Mouse (Mus musculus) forebrain, embryonic 10.5 days (tissue): ENCODE measurements around the gene Cep290. TPM values are rescaled to one million over a fixed set of nuclear protein-coding genes. Genes with fewer than 3 reads are reported as not detected.
A peak's percentile ranks its signal among the peaks of the same experiment; 100 is the strongest.

Source experiments
- DNase-seq: peaks from one replicate; pipeline ENCODE4 v3.0.0-alpha.2; 2017; ENCODE audit warnings: low spot score; ENCODE audit errors: extremely low spot score
- H3K27ac ChIP-seq: fragments of 300-500 bp; sonication (generic); 2 replicates; pipeline ENCODE4 v1.5.1; 2016; ENCODE audit warnings: mild to moderate bottlenecking
- H3K27me3 ChIP-seq: fragments of 300-500 bp; sonication (generic); 2 replicates; pipeline ENCODE4 v1.6.1; 2016; ENCODE audit warnings: mild to moderate bottlenecking; ENCODE audit not compliant: poor library complexity, severe bottlenecking
- H3K36me3 ChIP-seq: fragments of 300-500 bp; sonication (generic); replicated peaks from 2 replicates; pipeline ENCODE4 v1.6.1; 2016; ENCODE audit warnings: mild to moderate bottlenecking, moderate library complexity
- H3K4me1 ChIP-seq: fragments of 300-500 bp; sonication (generic); 2 replicates; pipeline ENCODE4 v1.6.1; 2016
- H3K4me3 ChIP-seq: fragments of 300-500 bp; sonication (generic); 2 replicates; pipeline ENCODE4 v1.5.1; 2016; ENCODE audit warnings: mild to moderate bottlenecking, moderate library complexity
- H3K9me3 ChIP-seq: fragments of 300-500 bp; sonication (generic); 2 replicates; pipeline ENCODE4 v1.6.1; 2016; ENCODE audit warnings: mild to moderate bottlenecking, moderate library complexity
- WGBS: fragments of 180-500 bp; shearing (Covaris S2); methylation state at CpG from one replicate; pipeline ENCODE4 v1.1.7; 2016; 5-methylcytosine and 5-hydroxymethylcytosine counted together
- polyA plus RNA-seq: library from polyadenylated mRNA; unstranded; fragments of >200 nt; fragmentation: Nextera tagmentation; extraction: Ambion mirVana; gene quantifications from 2 replicates; pipeline ENCODE4 v1.2.1, GENCODE M21; 2016

Cep290 gene
- polyA plus RNA-seq = 5.8 and 7.1 TPM in 2 replicates

- no peaks in the 10 kb centered on the region for H3K27me3 ChIP-seq
- no peaks in the 10 kb centered on the region for H3K9me3 ChIP-seq
- H3K27ac ChIP-seq = peak within 1 kb of the TSS; percentile 90
- WGBS = under 1% methylated on average over 63 of the region's 63 CpGs
- peaks cover 20% of the 10 kb centered on the region for H3K4me1 ChIP-seq
- peak within 1 kb of the TSS; percentile 78 for H3K4me3 ChIP-seq
- H3K36me3 ChIP-seq = peaks cover 7% of the 10 kb centered on the region; the same call in 1 of the 2 replicates
- peak; percentile 93 for DNase-seq
These were observed at the start of gene Cep290, which contains the start of gene Tmtc3 for GRCm38 (mm10) chr10:100487097-100487978. TSS of gene Cep290 (plus strand) at chr10:100487558. TSS of gene Tmtc3 (minus strand) at chr10:100487350.

- Histone ChIP-seq H3K27ac (no peak overlapping the region), H3K4me3 (no peak overlapping the region), H3K27me3 (no peaks in the 10 kb centered on the region), H3K36me3 (peaks cover 48% of the 10 kb centered on the region), H3K4me1 (no peaks in the 10 kb centered on the region), H3K9me3 (no peaks in the 10 kb centered on the region)
- DNase-seq = no peak
These were observed 38.0 kb upstream of the Cep290 start for GRCm38 (mm10) chr10:100449394-100449793.

DNA sequence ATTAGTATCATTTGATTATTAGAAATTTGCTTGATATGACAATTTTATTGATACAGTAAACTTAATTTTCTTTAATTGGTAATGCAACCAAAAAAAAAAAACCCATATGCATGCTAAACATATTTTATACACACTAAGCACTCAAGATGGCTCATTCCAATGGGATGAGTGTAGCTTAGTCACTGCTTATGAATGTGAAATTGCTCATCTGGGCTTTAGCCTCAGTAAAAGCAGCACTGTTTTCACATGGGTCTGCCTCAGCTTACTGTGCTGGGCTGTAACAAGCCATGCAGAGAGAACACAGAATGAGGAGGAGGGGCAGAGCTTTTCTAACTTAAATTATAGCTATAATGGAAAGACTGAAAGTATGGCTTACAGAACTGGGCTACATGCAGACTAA lies 26.8 kb upstream of the Cep290 start:
- H3K4me1 ChIP-seq = no peaks in the 10 kb centered on the region
- H3K36me3 ChIP-seq = peaks cover 58% of the 10 kb centered on the region

GRCm38 (mm10) chr10:100475040-100475439 lies 12.3 kb upstream of the Cep290 start:
- H3K27me3 ChIP-seq = no peaks in the 10 kb centered on the region
- no peaks in the 10 kb centered on the region for H3K4me1 ChIP-seq
- peaks cover 47% of the 10 kb centered on the region for H3K36me3 ChIP-seq
- no peaks in the 10 kb centered on the region for H3K9me3 ChIP-seq
- 57% methylated on average over 3 of the region's 3 CpGs for WGBS
- no peak overlapping the region for H3K4me3 ChIP-seq
- DNase-seq = no peak
- no peak overlapping the region for H3K27ac ChIP-seq

More for the DNA sequence above, 26.8 kb upstream of the Cep290 start:
- no peak overlapping the region for H3K27ac ChIP-seq
- DNase-seq = no peak
- H3K4me3 ChIP-seq = no peak overlapping the region
- H3K9me3 ChIP-seq = no peaks in the 10 kb centered on the region
- H3K27me3 ChIP-seq = no peaks in the 10 kb centered on the region

DNA sequence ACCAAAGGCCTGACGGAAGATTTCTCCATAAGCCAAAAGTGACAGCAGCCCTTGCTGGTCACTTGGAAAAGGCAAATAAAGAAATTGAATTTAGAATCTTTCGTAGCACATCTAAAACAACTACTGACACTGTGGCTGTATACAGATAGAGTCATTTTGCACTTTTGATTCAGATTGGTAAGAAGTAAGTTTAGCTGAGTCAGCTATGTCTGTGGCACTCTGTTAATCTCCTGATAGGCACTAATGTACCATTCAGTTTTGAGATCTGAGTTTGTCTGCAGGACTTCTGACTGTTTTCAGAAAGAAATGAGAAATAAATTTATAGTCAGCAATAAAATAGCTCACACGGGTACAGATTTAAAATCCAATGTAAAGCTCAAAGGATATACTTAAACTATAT lies 7.8 kb upstream of the Cep290 start:
- Histone ChIP-seq H3K27ac (no peak overlapping the region), H3K27me3 (no peaks in the 10 kb centered on the region), H3K4me3 (no peak overlapping the region), H3K36me3 (peaks cover 23% of the 10 kb centered on the region), H3K9me3 (no peaks in the 10 kb centered on the region), H3K4me1 (no peaks in the 10 kb centered on the region)
- WGBS = 94% methylated on average over 3 of the region's 3 CpGs
- DNase-seq = no peak

DNA sequence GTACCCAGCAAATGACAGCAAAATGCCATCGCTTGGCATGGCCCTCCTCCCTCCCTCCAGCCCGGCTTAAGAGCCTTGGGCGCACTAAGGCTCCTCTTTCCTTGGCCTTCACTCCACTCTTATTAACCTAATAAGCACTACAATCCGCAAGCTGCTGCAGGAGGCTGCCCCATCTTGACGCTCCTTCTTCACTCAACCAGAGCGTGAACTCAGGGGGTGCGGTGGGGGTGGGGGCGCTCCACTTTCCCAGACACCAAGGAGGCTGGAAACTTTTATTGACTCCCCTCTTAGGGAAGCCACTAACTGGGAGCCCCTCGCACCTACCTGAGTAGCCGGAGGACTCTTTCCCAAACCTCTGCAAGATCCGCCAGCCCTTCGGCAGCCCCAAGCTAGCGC lies 659 bp upstream of the Cep290 start:
- DNase-seq = no peak
- WGBS = 0% methylated on average over 13 of the region's 13 CpGs
- Histone ChIP-seq H3K27me3 (no peaks in the 10 kb centered on the region), H3K4me3 (peak overlapping the region; percentile 78), H3K27ac (peak overlapping the region; percentile 90), H3K36me3 (peaks cover 7% of the 10 kb centered on the region; the same call in 1 of the 2 replicates), H3K4me1 (peaks cover 20% of the 10 kb centered on the region), H3K9me3 (no peaks in the 10 kb centered on the region)

DNA sequence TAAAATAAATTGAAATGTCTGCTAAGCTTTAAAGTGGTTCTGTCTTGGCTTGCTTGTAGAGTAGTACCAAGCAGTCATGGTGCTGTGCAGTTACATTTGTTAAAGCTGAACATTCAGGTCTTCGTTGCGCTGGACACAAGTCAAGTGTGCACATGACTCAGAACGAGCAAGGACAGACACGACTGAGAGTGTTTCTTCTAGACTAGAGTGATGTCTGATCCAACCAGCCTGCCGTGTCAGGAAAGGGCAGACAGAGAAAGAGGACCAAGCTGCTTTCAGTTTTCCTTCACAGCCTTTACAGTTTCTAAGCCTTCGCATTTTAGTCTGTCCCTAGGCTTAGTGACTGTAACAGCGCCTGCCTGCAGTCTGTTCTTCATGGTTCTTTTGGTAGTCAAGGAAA lies 4.6 kb downstream of the Cep290 start:
- no peaks in the 10 kb centered on the region for H3K9me3 ChIP-seq
- WGBS = 93% methylated on average over 7 of the region's 7 CpGs
- H3K27me3 ChIP-seq = no peaks in the 10 kb centered on the region
- H3K27ac ChIP-seq = no peak overlapping the region
- no peak for DNase-seq
- H3K36me3 ChIP-seq = peaks cover 31% of the 10 kb centered on the region
- H3K4me1 ChIP-seq = peaks cover 9% of the 10 kb centered on the region
- no peak overlapping the region for H3K4me3 ChIP-seq

- no peaks in the 10 kb centered on the region for H3K9me3 ChIP-seq
- H3K36me3 ChIP-seq = peaks cover 69% of the 10 kb centered on the region
- DNase-seq = no peak
- WGBS = 84% methylated on average over 3 of the region's 3 CpGs
- no peak overlapping the region for H3K4me3 ChIP-seq
- no peaks in the 10 kb centered on the region for H3K4me1 ChIP-seq
- H3K27ac ChIP-seq = no peak overlapping the region
- H3K27me3 ChIP-seq = no peaks in the 10 kb centered on the region
These were observed 11.0 kb downstream of the Cep290 start for GRCm38 (mm10) chr10:100498309-100498708.

- no peaks in the 10 kb centered on the region for H3K27me3 ChIP-seq
- H3K4me3 ChIP-seq = no peak overlapping the region
- DNase-seq = no peak
- H3K36me3 ChIP-seq = peaks cover 32% of the 10 kb centered on the region
- no peak overlapping the region for H3K27ac ChIP-seq
- no peaks in the 10 kb centered on the region for H3K4me1 ChIP-seq
- WGBS = 83% methylated on average over 1 of the region's 1 CpGs
- no peaks in the 10 kb centered on the region for H3K9me3 ChIP-seq
These were observed 20.8 kb downstream of the Cep290 start for GRCm38 (mm10) chr10:100508170-100508569.

DNA sequence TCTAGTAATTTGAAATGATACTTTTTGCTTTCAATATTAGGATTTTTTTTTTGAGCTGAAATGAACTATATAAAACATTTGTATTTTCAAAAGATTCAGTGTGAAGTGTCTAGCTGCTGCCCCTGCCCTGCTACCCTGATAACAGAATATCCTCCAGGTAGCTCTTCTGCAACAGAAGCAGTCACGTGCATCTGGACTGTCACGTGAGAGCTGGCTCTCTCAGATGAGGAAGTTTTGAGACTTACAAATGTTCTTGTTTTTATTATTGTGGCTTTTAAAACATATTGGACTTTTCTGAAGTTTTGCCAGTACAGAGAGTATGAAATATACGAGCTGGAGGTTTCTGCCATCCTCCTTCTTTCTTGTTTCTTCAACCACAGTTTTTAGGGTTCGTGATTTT lies 34.3 kb downstream of the Cep290 start:
- 92% methylated on average over 4 of the region's 4 CpGs for WGBS
- no peak overlapping the region for H3K4me3 ChIP-seq
- no peak for DNase-seq
- no peaks in the 10 kb centered on the region for H3K27me3 ChIP-seq
- no peak overlapping the region for H3K27ac ChIP-seq
- H3K9me3 ChIP-seq = no peaks in the 10 kb centered on the region
- H3K4me1 ChIP-seq = no peaks in the 10 kb centered on the region
- H3K36me3 ChIP-seq = peaks cover 41% of the 10 kb centered on the region

GRCm38 (mm10) chr10:100522330-100522729 lies 35.0 kb downstream of the Cep290 start:
- Histone ChIP-seq H3K9me3 (no peaks in the 10 kb centered on the region), H3K4me1 (no peaks in the 10 kb centered on the region), H3K4me3 (no peak overlapping the region), H3K36me3 (peaks cover 41% of the 10 kb centered on the region), H3K27me3 (no peaks in the 10 kb centered on the region), H3K27ac (no peak overlapping the region)
- no peak for DNase-seq
- WGBS = 87% methylated on average over 9 of the region's 9 CpGs

GRCm38 (mm10) chr10:100524499-100525390 lies 37.4 kb downstream of the Cep290 start:
- H3K27ac ChIP-seq = no peak overlapping the region
- H3K4me1 ChIP-seq = no peaks in the 10 kb centered on the region
- DNase-seq = no peak
- WGBS = 95% methylated on average over 9 of the region's 9 CpGs
- H3K27me3 ChIP-seq = no peaks in the 10 kb centered on the region
- peaks cover 24% of the 10 kb centered on the region for H3K36me3 ChIP-seq
- H3K4me3 ChIP-seq = no peak overlapping the region
- H3K9me3 ChIP-seq = no peaks in the 10 kb centered on the region
